Mouse (Mus musculus) cerebellum, adult 9-10 months (tissue): ENCODE measurements around the gene Ccl27a.
"Not testable (repeated sequence)": the region's sequence is repeated elsewhere in the genome, so short reads cannot be mapped to it uniquely, and the experiment has no call there.

ENCODE experiments used
- DNase-seq: peaks from one replicate; pipeline ENCODE4 v3.0.0; 2022

Gene Ccl27a

GRCm38 (mm10) chr4:41774002-41774401 lies at the start of gene Ccl27a:
Ccl27a (minus strand) TSS chr4:41774247.
- DNase-seq = peak; percentile 93

- DNase-seq = not testable (repeated sequence)
Observed at GRCm38 (mm10) chr4:41783197-41783596, 9.2 kb upstream of the Ccl27a start.

- DNase-seq = not testable (repeated sequence)
Observed at GRCm38 (mm10) chr4:41782711-41783110, 8.7 kb upstream of the Ccl27a start.

GRCm38 (mm10) chr4:41781748-41782485 lies 7.9 kb upstream of the Ccl27a start:
- peak; percentile 46 for DNase-seq

- DNase-seq = not testable (repeated sequence)
Observed at GRCm38 (mm10) chr4:41781271-41781670, 7.2 kb upstream of the Ccl27a start.

- peak; percentile 32 for DNase-seq
Observed at GRCm38 (mm10) chr4:41775840-41776239, 1.8 kb upstream of the Ccl27a start.

GRCm38 (mm10) chr4:41774506-41774905 lies 459 bp upstream of the Ccl27a start:
- not testable (repeated sequence) for DNase-seq

GRCm38 (mm10) chr4:41773502-41773901 lies 545 bp downstream of the Ccl27a start:
- peak; percentile 79 for DNase-seq

GRCm38 (mm10) chr4:41772946-41773345 lies 1.1 kb downstream of the Ccl27a start:
- peak; percentile 59 for DNase-seq

- DNase-seq = peak; percentile 28
Observed at GRCm38 (mm10) chr4:41767301-41767700, 6.7 kb downstream of the Ccl27a start.

GRCm38 (mm10) chr4:41763176-41763575 lies 10.9 kb downstream of the Ccl27a start:
- DNase-seq = peak; percentile 40

- peak; percentile 59 for DNase-seq
Observed at GRCm38 (mm10) chr4:41762688-41763114, 11.3 kb downstream of the Ccl27a start.

- no peak for DNase-seq
Observed at GRCm38 (mm10) chr4:41762099-41762687, 11.9 kb downstream of the Ccl27a start.

- peak; percentile 44 for DNase-seq
Observed at GRCm38 (mm10) chr4:41761680-41762079, 12.4 kb downstream of the Ccl27a start.

GRCm38 (mm10) chr4:41760911-41761310 lies 13.1 kb downstream of the Ccl27a start:
- DNase-seq = no peak

GRCm38 (mm10) chr4:41760288-41760721 lies 13.7 kb downstream of the Ccl27a start:
- peak; percentile 93 for DNase-seq

- DNase-seq = no peak
Observed at GRCm38 (mm10) chr4:41759656-41760287, 14.3 kb downstream of the Ccl27a start.

GRCm38 (mm10) chr4:41759206-41759605 lies 14.8 kb downstream of the Ccl27a start:
- DNase-seq = peak; percentile 51

- DNase-seq = peak; percentile 37
Observed at GRCm38 (mm10) chr4:41758701-41759100, 15.3 kb downstream of the Ccl27a start.

GRCm38 (mm10) chr4:41758021-41758420 lies 16.0 kb downstream of the Ccl27a start:
- DNase-seq = peak; percentile 52

- peak; percentile 52 for DNase-seq
Observed at GRCm38 (mm10) chr4:41757321-41757720, 16.7 kb downstream of the Ccl27a start.

- DNase-seq = peak; percentile 58
Observed at GRCm38 (mm10) chr4:41756440-41756839, 17.6 kb downstream of the Ccl27a start.
